Mouse (Mus musculus) thymus, postnatal 4 days (tissue): ENCODE results near the gene Dmbx1.

Experiments used
- DNase-seq: peaks from one replicate; pipeline ENCODE4 v3.0.0; 2021

The Dmbx1 gene

DNA sequence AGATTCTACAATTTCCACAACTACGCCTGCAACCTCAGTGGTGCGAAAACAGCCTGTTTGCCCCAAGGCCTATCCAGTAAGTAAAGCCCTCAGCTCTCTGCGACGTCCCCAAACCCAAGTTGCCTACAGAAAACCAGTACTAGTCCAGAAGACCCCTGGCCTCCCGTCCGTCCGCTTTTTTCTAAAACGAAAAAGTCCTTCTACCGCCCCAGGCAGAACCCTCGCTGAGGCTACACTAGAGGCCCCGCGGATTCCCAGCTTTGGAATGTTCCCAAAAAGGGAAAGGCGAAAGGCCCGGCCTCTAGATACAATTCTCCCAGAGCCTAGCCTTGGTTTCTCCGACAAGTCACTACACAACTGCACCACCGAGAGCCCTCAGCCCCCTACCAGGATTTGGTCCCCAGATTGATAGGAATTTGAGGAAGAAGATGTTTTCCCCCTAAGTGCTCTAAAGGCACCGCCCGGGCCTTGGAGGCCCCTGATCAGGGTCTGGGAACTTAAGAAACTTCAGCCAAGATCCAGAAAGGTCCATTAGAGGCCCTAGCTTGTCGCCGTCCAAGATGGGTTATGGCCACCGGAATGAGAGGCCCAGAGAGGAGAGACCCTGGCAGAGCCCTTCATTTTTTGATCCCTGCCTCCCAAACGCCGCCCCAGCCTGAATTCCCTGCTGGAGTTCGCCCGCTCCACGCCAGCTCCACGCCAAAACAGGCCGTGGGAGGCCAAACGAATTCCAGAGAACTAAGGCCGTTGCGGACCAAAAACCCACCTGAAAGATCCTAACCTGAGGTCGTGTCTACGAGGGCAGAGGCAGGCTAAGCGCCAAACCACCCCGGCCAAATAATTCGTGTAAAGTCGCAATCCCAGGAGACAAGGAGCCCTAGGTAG, 1.2 kb downstream of the Dmbx1 start:
- no peak for DNase-seq

DNA sequence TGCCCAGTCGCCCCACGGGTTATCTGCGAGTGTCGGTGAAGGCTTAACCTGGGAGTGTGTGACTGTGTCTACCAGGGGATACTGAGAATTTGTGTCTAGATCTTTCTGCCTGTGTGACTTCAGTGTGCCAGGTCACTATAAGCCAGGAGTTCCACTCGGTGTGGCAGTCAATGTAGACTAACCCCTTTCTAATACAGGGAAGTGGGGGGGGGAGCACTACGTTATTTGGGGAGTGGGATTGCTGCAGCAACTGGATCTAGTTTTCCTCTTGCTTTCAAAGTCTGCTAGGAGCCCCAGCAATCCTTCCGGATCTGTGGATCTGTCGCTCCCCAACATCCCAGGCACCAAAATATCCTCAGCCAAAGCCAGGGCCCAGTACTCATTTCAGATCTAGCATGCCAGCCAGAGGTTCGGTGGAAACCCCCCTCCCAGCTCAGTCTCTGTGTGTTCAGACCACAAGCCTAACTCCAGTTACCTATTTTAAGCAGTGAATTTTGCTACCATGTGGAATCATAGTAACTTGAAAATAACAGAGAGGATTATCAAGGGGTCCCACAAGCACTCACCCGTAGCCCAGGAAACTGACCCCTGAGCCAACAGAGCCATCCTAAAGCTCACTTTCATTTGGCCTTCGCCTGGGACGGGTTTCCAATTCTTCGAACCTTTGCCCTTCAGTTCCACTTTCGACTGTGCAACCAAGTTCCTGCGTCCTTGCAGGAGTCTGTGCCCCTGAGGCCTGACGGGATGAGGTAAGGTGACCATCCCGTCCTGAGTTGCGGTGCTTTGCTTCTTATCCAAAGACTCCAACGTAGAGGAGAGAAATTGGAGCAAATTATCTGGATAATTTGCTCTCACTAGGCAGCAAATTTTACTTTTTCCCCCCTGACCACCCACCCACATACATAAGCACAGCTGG, 2.4 kb downstream of the Dmbx1 start:
- DNase-seq: no peak

DNA sequence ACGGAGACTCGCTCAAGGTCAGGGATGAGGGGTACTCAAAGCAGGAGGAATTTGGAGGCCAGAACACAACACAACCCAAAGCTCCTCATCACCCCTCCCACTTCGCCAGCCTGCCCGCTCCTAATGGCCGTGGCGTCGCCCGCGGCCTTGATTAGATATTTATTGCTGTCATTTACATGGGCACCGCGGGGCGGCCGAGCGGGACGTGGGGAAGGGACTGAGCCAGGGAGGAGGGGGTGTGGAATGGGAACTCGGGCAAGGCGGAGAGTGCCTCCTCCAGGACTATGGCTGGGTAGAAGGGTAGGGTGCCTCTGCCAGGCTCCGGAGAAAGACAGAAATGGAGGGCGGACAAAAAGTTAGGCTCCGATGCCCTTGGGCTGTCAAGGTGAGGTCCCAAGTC, 3.1 kb downstream of the Dmbx1 start:
- DNase-seq: no peak

DNA sequence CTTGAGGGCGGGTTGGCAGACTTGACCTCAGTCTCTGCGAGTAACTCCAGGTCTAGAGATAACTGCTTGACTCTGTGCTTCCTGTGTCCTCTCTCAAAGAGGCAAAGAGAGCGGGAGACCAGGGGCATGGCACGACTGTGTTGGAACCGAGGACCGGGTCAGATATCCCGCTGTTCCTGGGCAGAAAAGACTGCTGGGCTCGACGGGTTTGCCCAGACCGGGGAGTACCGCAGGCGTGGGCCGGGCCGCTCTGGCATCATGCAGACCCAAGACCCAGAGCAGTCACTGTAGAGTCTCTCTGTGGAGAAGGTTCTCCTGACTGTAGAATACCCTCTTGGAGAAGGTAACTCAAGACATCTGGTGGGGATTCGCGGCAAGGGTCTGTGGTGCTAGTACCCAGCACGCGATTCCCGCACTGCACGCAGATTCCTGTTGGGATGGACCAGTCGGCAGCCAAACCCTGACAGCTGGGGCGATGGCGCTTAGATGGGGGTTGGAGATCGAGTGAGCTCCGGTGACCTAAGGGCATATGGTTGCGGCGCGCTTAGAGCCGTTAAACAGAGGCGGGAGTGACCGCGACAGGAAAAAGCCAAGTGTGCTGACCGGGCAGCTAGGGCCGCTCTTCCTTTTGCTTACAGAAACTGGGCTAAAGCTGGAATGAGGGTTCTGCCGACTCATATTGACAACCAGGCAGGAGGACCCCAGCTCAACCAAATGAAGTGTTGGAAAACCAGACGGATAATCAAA, 3.7 kb downstream of the Dmbx1 start:
- DNase-seq: no peak

DNA sequence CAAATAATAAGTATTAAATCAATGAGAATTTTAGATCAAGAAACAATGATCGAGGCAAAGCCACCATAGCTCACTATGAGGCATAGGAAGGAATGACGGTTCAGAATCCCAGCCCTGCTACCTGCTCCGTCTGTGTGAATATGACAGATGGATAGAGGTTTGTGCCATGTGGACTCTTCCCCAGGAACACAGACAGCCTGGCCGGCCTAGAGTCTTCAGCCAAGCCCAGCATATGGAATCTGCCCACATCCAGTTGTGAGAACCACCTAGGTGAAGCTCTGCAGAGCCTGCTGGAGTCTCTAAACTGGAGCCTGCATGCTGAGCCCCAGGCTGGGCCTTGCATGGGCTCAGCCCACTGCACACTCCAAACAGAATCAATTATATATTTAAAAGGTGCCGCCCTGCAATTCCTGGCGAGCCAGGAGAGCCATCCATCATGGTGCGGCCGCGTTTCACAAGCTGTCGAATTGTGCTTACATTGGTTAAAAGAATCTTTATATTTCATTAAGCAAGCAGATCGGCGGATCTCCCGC, 8.1 kb downstream of the Dmbx1 start:
- no peak for DNase-seq

DNA sequence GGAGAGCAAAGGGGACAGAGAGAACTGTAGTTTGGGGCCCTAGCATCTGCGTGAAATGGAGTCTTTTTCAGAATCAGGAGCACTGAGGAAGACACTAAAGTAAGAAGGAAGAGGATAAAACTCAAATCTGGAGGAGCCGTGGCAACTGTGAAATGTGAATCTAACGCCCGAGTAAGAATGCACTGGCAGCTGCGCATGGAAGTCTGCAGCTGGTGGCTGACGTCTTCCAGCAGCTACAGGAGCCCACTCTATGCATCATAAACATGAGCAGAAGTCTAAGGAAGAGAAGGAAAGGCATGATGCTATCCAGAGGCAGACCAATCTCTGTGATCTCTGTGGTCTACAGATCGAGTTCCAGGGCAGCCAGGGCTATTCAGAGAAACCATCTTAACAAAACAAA, 12.1 kb downstream of the Dmbx1 start:
- DNase-seq: no peak

DNA sequence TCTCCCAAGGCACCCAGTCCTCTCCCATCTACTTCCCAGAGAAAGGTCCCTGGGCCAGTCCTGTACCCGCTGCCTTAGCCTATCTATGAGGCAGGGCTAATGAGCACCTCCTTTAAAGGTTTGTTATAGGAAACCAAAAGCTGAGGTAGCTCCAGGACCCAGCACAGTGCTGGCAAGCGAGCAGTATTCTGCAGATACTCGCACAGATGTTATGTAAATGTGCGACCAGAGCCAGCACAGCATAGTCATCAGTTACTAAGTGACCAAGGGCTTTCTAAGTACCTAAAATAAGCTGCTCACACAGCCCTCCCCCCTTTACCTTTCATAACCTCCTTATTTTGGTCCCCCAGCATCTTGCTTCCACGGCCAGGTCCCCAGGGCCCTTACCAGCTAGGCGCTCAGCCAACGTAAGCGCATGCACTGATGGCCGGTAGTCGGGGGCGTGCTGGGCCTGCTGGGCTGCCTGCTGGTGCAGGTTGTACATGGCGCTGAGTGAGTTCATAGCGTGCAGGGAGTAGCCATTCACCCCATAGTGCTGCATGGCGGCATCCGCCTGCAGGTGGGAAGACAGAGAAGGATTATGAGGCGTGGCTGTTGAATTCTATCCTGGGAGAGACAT, 16.4 kb downstream of the Dmbx1 start:
- DNase-seq: no peak

DNA sequence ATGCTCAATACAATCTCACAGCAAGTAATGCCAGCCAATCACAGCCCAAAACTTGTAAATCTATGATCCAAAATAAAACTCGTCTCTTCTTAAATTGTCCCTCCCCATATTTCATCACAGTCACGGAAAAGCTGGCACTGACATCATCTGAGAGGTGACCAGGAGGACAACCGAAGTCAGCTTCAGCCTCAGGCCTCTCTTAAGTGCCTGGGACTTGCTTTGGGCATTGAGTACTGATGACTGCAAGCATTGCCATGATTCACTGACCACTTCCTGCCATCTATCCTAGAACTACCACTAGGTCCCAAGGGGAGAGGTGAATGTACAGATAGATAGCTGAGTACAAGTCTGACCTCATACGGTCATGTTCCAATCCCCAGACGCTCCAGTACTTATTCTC, 17.0 kb downstream of the Dmbx1 start:
- no peak for DNase-seq

DNA sequence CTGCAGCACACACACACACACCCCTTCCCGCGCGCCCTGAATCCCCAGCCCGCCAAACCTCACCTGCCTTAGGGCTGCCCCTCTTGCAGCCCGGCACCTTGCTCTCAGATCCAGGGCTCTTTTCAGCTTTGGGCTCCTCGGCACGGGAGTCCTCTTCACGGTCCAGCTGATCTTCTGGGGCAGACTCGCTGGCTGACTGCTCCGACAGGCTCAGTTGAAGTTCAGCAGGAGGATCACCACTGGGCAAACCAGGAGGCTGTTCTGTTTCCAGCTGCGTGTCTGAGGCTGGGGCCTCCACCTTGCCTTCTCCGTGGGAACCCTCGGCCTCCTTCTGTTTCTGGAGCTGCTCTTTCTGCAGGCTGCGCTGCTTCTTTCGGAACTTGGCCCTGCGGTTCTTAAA, 19.8 kb downstream of the Dmbx1 start:
- DNase-seq: no peak

DNA sequence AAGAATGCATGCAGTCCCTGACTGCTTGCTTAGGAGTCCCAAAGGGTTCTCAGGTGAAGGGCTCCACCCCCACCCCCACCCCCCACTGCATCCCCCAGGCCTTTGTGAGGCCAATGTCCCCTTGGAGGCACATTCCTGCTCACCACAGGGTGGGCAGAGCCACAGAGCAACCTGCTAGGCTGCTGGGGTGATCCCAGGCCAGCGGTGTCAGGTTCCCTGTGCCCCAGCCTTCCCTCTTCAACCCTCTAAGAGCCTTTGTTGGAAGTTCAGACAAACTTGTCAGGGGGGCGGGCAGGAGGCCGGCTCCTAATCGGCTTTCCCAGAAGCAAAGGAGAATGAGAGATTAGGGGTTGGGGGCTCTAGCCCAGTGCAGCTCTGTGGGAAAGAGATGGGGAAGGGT, 28.1 kb downstream of the Dmbx1 start:
- no peak for DNase-seq

DNA sequence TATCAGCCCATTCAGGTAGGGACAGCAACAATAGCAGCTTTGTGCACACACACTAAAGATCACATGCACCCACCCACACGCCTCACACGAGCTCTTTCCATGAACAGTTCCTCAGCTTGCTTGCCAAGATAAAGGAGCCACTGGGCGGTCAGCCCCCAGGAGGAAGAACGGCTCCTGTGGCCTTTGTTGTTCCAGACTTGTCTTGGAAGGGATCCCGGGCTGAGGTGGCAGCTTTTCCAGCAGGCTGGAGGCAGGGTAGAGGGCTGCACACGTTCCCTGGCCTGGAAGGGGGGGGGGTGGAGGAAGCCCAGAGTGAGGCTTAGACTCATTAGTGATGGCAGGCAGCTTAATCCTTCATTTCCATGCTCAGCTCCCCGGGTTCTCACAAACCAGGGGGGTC, 31.1 kb downstream of the Dmbx1 start:
- no peak for DNase-seq

DNA sequence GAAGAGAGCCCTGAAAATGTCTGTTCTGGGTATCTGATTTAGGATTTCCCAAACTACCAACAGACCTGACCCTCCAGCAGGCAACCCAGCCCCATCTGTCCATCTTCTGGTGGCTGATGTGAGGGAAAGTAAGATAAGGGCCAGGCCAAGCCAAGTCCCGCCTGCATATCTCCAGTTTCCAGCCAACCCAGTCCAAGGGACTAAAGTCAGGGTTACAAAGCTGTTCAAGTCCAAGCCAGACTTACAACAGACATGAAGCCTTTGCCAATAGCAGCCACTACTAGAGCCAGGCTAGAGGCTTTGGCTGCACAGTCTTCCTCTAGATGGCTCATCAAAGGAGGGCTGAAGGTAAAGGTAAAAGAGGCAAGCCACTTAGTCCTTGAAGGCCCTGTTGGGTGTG, 31.7 kb downstream of the Dmbx1 start:
- no peak for DNase-seq

DNA sequence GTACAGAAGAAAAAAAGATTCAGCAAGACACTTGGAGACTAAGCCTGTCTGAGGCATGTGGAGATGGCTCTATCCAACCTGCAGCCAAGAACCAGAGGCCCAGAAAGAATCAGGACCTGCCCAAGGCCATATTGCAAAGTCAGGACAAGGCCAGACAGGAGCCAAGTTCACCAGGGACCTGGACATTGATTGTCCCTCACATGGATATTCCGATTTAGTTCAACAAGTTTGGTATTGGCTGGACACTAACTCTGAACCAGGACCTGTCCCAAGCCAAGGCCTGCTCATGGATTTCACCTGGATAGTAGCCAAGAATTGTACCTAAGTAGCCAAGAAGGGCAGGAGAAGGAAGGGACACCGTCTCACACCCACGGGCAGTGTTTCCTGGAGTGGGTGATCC, 32.9 kb downstream of the Dmbx1 start:
- no peak for DNase-seq

DNA sequence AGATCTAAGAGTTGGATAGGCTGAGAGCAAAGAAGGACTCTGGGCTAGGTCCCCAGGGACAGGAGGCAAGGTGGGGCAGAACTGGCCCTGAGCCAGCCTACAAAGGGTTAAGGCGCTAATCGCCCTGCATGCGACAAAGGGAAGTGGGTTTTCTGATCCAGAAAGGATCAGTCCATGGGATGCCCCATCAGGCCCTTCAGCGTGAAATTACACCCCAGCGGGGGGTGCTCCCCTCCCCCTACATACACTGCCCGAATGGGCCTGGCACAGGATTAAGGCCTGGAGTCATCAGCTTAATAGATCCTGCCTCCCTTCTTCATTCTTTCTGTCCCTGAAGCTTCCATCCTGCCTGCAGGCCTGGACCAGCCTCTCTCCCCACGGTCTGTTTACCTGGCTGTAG, 34.0 kb downstream of the Dmbx1 start:
- DNase-seq: no peak

DNA sequence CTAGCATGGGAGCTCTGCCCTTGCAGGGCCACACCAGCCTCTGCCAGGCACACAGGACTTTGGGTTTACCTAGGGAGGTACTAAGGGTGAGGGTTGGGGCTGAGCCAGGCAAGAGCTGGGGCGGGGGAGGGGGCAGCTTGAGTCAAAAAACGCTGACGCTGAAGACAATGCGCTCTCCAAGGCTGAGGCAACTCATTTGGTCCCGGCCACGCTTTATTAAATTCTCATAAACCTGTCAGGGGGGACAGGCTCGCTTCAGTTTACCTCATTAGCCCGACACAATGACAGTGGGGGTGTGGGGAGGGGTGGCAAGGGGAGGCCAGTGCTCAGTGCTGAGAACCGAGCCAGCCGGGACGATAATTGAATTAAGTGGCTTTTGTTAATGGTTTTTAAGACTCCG, 35.4 kb downstream of the Dmbx1 start:
- no peak for DNase-seq

DNA sequence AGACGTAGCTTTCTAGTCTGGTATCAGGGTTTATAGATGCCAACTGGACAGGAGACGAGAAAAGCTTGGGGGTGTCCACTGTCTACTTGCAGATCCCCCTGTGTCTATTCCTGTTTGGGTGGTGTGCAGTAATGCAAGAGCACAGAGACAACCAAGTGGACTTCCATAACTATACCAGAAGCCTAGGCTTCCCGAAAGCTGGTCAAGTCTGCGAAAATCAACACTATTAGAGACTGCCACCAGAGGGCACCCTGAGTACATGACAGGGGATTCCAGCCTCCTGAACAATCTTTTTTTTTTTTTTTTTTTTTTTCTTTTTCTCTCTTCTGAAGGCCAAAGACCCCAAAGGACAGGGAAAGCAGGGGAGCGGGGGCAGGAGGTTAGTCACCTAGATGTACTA, 36.9 kb downstream of the Dmbx1 start:
- peak; percentile 84 for DNase-seq

DNA sequence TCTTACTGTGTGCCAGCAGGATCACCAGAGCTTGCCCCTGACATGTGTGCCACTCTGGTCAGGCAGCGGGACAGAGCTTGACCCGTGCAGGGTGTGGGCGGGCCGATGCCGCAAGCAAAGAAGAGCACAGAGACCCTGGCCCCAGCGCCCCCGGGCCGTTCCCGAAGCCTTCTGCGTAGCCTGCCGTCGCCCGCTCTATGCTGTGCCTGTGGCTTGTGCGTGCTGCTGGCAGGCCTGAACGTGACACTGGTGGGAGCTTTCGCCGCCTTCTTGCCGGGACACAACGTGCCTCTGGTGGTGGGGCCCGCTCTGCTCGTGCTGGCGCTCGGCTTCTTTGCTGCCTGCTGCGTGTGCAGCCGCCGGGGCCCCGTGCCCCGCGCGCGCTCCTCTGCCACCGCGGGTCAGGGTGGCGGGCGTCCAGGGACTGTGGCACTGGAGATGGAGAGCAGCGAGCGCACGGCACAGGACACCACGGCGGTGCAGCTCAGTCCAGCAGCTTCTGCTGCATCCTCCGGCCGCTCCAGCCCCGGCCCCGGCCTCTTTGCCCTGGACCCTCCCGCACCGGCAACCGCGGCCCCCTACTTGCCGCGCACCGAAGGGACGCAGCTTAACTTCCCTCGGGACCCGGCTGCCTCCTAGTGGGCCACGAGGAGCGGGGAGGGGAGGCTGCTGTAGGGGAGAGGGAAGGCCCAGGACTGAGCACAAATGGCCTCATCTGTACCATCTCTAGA, 41.7 kb downstream of the Dmbx1 start:
- DNase-seq: peak; percentile 22

DNA sequence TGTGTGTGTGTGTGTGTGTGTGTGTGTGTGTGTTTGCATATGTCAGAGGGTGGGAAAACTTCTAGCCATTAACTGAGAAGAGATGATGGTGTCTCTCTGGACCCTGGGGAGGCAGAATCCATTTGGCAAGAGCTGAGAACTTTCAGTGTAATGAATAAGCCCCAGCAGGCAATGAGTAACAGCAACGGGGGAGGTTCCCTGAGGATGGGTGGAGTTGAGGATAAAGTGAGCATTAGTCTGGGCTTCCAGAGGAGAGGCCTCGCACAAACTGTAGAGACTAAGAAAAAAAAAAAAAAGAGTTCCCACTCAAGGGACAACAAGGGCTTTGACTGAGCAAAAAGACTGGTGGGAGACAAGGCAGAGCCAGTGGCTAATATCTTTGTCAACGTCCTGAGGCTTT, 45.4 kb downstream of the Dmbx1 start:
- DNase-seq: no peak

DNA sequence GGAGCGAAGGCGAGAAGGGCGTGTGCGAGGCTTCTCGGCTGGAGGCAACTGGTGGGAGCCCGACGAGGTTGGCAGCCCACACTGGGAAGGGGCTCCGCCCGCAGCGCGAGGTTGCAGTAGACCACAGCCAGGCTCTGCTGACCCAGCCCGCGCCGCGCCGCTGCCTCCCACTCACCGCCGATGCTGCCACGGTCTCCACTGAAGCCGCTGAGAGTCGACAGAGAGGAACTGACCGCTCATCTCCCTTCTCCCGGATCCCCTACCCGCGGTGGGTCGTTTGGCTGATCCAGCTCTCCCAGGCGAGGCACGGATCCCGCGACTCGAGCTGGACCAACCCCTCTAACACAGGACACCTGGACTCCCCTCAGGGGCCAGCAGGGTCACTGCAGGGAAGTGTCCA, 49.2 kb downstream of the Dmbx1 start, which contains the start of gene 6430628N08Rik:
TSS of gene 6430628N08Rik (plus strand) at position 113 of the 400 bp plus-strand sequence.
- DNase-seq: no peak

DNA sequence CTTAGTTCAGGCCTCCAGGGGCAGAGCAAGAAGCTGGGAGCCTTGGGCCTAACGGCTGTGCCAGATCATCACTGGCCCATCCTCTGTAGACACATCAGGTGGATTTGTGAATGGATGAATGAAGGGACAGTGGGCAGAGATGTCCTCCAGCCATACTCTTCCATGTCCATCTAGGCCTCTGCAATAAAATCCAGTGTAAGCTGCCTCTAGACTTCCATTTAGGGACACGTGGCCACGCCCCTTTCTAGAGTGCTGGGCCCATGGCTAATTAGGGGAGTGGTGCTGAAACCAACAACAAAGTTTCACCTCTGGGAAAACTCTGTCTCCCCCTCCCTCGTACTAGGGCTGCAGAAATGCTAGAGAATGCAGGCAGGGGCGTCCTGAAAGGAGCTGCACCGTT, 49.7 kb downstream of the Dmbx1 start:
- DNase-seq: no peak

DNA sequence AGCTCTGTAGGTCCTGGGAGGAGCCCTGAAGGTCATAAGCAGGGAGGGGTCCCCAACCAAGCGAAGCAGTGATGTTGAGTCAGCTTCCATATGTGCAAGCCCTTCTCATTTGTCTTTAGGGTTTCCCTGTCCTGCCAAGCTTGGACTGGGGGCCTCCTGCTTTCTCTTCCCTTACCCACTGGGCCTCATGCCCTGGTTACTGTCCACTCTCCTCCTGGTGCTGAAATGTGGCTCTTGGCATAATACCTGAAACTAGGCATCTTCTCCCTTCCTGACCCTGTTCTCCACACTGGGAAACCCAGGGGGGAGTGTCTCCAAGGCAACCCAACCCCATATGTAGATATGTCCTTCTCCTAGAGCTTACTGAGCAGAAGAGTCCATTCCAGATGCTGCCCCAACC, 52.9 kb downstream of the Dmbx1 start:
- DNase-seq: no peak

DNA sequence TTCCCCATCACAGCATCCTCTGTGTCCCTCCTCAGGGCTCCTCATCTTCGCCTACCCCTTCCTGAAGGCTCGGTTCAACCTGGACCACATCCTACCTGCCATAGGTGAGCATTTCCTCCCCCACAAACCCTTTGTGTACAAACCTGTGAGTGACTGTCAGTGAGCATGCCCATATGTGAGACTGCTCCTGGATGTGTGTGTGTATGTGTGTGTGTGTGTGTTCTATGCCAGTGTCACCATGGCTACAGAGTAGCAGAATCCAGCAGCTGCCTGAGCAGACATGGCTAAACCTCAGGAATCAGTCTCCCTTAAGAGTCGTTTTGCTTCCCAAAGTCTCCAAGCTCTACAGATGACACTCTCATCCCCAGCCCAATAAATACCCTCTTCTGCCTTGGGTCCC, 53.9 kb downstream of the Dmbx1 start:
- no peak for DNase-seq
